Mouse (Mus musculus) midbrain, embryonic 14.5 days (tissue): ENCODE data around the gene Zfp945. TPM values are rescaled to one million over a fixed set of nuclear protein-coding genes. Genes with fewer than 3 reads are reported as not detected.
"Not testable (repeated sequence)": the region's sequence is repeated elsewhere in the genome, so short reads cannot be mapped to it uniquely, and the experiment has no call there.

Experiments
- ATAC-seq: fragments of 200-750 bp; cut with Nextera tagmentation; 2 replicates; pipeline ENCODE4 v1.8.0; 2017; ENCODE audit warnings: moderate number of reproducible peaks, moderate library complexity; ENCODE audit not compliant: low FRiP score, low TSS enrichment
- DNase-seq: peaks from one replicate; pipeline ENCODE4 v3.0.0-alpha.2; 2015
- H3K27ac ChIP-seq: fragments of 300-500 bp; sonication (generic); replicated peaks from 2 replicates; pipeline ENCODE4 v1.5.1; 2014; ENCODE audit warnings: mild to moderate bottlenecking, low read depth, low read length, moderate library complexity
- H3K27me3 ChIP-seq: fragments of 300-500 bp; sonication (generic); 2 replicates; pipeline ENCODE4 v1.6.1; 2014; ENCODE audit warnings: low read length, control low read depth, mixed read lengths; ENCODE audit not compliant: control insufficient read depth, insufficient read depth
- H3K36me3 ChIP-seq: fragments of 300-500 bp; sonication (generic); 2 replicates; pipeline ENCODE4 v1.6.1; 2014; ENCODE audit warnings: low read length, control low read depth; ENCODE audit not compliant: control insufficient read depth, insufficient read depth
- H3K4me1 ChIP-seq: fragments of 300-500 bp; sonication (generic); 2 replicates; pipeline ENCODE4 v1.6.1; 2014; ENCODE audit warnings: mild to moderate bottlenecking, antibody characterized with exemption, low read length, control low read depth; ENCODE audit not compliant: control insufficient read depth, insufficient read depth
- H3K4me2 ChIP-seq: fragments of 300-500 bp; sonication (generic); 2 replicates; pipeline ENCODE4 v1.6.1; 2014; ENCODE audit warnings: mild to moderate bottlenecking, low read length, moderate library complexity
- H3K4me3 ChIP-seq: fragments of 300-500 bp; sonication (generic); replicated peaks from 2 replicates; pipeline ENCODE4 v1.5.1; 2014; ENCODE audit warnings: low read depth, low read length
- H3K9ac ChIP-seq: fragments of 300-500 bp; sonication (generic); replicated peaks from 2 replicates; pipeline ENCODE4 v1.6.1; 2014; ENCODE audit warnings: mild to moderate bottlenecking, low read length, moderate library complexity
- H3K9me3 ChIP-seq: fragments of 300-500 bp; sonication (generic); 2 replicates; pipeline ENCODE4 v1.6.1; 2016; ENCODE audit warnings: low read length, control low read depth, mixed read lengths; ENCODE audit not compliant: control insufficient read depth
- WGBS: fragments of 180-500 bp; shearing (Covaris S2); extraction: QIAGEN DNeasy Blood & Tissue Kit; methylation state at CpG from one replicate; pipeline ENCODE4 v1.1.7; 2014; 5-methylcytosine and 5-hydroxymethylcytosine counted together
- polyA plus RNA-seq: library from polyadenylated mRNA; unstranded; fragments of >200 nt; fragmentation: Nextera tagmentation; extraction: Ambion mirVana; gene quantifications from 2 replicates; pipeline ENCODE4 v1.2.1, GENCODE M21; 2014

The Zfp945 gene
- 23.5 and 28.1 TPM in 2 replicates for polyA plus RNA-seq

DNA sequence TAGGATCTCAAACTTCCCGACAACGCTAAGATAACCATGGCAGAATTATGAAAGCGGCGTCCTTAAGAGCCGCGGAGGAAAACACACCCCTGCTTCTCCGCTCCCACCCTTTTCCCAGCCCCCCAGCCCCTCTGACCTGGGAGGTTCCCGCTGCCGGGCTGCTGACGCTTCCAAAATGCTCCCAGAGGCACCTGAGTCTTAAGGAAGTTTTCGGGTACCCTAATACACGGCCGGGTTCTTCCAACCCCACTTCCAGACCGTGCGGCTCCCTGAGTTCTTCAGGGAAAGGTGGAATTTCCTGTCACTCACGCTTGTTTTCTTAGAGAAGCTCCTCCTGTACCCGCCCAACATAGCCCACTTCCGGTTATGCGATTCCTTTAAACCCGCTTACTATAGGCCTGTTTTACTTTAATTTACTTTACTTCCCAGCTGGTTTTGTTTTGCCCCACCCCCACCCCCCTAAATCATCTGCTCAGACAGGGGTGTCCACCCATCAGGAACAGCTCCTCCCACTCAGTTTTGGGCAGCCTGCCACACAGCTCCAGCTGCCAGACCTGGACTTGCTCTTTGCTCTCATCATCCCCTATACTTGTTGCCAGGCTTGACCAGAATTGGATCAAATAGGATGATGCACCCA is at the start of gene Zfp945:
Gene Zfp945 (minus strand): TSS at position 290 of the 637 bp plus-strand sequence.
- Histone ChIP-seq H3K4me3 (peak within 1 kb of the TSS; percentile 81), H3K27me3 (no peaks in the 10 kb centered on the region), H3K27ac (peak within 1 kb of the TSS; percentile 75), H3K4me2 (peak within 1 kb of the TSS; percentile 52), H3K9ac (peak within 1 kb of the TSS; percentile 79), H3K9me3 (no peaks in the 10 kb centered on the region), H3K36me3 (peaks cover 14% of the 10 kb centered on the region), H3K4me1 (peaks cover 13% of the 10 kb centered on the region)
- DNase-seq (peak; percentile 89), ATAC-seq (peak; percentile 93)
- under 1% methylated on average over 20 of the region's 20 CpGs for WGBS

DNA sequence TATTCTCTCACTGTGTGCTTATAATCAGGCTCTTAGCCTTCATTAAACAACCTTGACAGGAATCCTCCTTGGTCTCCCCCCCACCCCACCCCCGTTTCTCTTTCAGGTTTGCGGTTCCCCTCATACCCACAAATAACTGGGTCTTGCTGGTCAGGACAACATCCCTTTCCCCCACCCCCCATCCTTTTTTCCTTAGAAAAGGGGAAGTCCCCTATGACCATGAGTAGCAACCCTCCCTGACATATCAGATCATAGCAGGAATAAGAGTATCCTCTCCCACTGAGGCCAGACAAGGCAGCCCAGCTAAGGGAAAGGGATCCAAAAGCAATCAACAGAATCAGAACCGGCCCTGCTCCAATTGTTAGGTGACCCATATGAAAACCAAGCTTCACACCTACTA is 21.4 kb upstream of the Zfp945 start:
- DNase-seq (no peak), ATAC-seq (no peak)
- Histone ChIP-seq H3K9me3 (peaks cover 13% of the 10 kb centered on the region), H3K27ac (no peak overlapping the region), H3K9ac (no peak overlapping the region), H3K36me3 (no peaks in the 10 kb centered on the region), H3K4me1 (no peaks in the 10 kb centered on the region), H3K4me2 (no peak overlapping the region), H3K4me3 (no peak overlapping the region), H3K27me3 (no peaks in the 10 kb centered on the region)
- 86% methylated on average over 3 of the region's 3 CpGs for WGBS

DNA sequence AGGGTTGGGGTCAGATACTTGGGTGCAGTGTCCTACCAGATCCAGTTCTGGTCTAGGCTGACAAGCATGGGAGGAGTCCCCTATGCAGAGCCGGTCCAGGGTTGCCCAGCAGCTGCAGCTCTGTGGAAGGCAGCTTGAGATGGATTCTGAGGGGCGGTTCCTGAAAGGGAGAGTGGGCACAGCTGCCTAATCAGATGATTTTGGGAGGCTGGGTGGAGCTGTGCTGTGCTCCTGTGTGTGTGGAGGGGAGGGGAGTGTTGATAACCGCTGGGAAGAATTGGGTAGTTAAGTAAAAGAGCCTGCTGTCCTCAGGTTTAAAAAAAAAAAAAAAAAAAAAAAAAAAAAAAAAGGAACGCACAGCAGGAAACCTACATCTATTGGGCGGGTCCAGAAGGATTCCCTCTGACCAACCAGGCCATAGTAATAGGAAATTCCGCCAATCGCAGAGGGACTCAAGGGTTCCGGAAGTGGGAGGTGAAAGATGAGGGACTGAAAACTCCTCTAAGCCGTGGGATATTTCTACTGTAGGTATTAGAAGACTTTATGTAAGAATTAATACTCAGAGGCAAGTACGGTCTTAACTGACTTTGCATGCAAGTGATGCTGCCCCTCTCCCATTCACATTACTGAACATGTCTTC is 17.2 kb upstream of the Zfp945 start:
- WGBS: 66% methylated on average over 10 of the region's 10 CpGs
- no peak overlapping the region for H3K9ac ChIP-seq
- no peak overlapping the region for H3K4me2 ChIP-seq
- no peaks in the 10 kb centered on the region for H3K4me1 ChIP-seq
- no peak overlapping the region for H3K27ac ChIP-seq
- H3K9me3 ChIP-seq: no peaks in the 10 kb centered on the region
- DNase-seq (no peak), ATAC-seq (no peak)
- H3K36me3 ChIP-seq: no peaks in the 10 kb centered on the region
- no peak overlapping the region for H3K4me3 ChIP-seq
- no peaks in the 10 kb centered on the region for H3K27me3 ChIP-seq

DNA sequence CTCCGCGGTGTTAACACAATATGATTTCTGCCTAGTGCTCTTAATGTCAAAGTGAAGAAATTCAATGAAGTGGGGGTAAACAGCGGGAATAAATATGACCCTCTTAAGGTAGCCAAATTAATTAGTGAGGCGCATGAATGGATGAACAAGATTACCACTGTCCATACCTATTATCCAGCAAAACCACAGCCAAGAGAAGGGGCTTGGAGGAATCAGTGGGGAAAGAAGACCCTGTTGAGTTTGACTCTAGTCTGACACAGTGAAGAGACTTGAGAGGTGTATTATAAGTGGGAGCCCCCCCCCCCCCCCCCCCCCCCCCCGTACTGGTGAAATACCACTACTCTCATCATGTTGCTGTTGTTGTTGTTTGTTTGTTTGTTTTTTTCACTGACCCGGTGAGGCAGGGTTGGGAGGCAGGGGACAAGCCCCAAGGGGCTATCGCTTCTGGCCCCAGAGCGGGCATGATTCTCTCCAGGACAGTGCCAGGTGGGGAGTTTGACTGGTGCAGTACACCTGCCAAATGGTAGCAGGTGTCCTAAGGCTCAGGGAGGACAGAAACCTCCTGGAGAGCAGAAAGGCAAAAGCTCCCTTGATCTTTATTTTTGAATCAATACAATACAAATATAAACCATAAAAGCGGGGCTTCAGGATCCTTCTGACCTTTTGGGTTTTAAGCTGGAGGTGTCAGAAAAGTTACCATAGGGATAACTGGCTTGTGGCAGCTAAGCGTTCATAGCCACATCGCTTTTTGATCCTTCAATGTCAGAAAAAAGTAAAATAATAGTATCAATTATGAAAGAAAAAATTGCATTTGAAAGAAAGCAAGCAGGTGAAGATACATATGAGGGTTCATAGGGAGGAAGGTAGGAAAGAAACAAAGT is 10.7 kb upstream of the Zfp945 start:
- Histone ChIP-seq H3K9me3 (peaks cover 4% of the 10 kb centered on the region; the same call in 1 of the 2 replicates), H3K9ac (no peak overlapping the region), H3K36me3 (no peaks in the 10 kb centered on the region), H3K4me3 (no peak overlapping the region), H3K4me2 (no peak overlapping the region), H3K27me3 (no peaks in the 10 kb centered on the region), H3K27ac (no peak overlapping the region), H3K4me1 (no peaks in the 10 kb centered on the region)
- ATAC-seq: no peak; the same call in 1 of the 2 replicates
- DNase-seq: no peak
- 92% methylated on average over 11 of the region's 11 CpGs for WGBS

DNA sequence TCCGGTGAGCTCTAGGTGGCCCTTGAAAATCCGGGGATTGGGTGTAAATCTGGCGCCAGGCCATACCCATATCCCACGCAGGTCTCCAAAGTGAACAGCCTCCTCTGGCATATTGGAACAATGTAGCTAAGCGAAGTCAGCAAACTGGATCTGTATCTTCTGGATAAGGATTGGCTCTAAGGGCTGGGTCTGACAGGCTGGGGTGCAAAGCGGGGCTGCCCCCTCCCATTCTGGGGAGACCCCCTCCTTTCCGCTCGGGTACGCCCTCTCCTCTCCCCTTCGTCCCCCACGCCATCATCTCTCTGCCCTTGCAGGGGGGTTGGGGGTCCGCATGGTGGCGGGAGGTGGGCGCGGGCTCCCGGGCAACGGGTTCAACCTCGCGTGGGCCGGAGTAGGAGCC is 9.4 kb upstream of the Zfp945 start:
- ATAC-seq (no peak; the same call in 1 of the 2 replicates), DNase-seq (peak; percentile 26)
- no peaks in the 10 kb centered on the region for H3K4me1 ChIP-seq
- H3K4me2 ChIP-seq: no peak overlapping the region
- no peaks in the 10 kb centered on the region for H3K36me3 ChIP-seq
- no peaks in the 10 kb centered on the region for H3K27me3 ChIP-seq
- no peak overlapping the region for H3K9ac ChIP-seq
- no peak overlapping the region for H3K27ac ChIP-seq
- H3K4me3 ChIP-seq: no peak overlapping the region
- H3K9me3 ChIP-seq: peaks cover 4% of the 10 kb centered on the region; the same call in 1 of the 2 replicates
- WGBS: 94% methylated on average over 20 of the region's 20 CpGs

DNA sequence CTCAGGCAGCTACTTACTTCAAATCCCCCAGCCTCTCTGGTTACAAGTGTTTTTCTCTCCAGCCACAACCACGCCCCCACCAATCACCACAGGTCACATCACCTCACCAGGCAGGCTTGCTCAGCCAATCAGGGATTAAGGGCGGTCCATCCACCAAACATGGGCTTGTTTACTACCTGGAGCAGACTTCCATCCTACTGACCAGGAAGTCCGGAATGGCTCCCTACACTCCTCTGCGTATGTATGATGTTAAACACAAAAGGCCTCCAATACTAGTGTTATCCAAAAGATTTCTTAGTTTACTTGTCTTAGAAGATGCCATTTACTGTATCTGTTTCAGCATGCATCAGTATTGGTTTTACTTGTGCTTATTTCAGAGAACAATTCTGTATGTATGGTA is 8.6 kb upstream of the Zfp945 start:
- not testable (repeated sequence) for DNase-seq, H3K36me3 ChIP-seq, H3K9me3 ChIP-seq, ATAC-seq, H3K27ac ChIP-seq, H3K4me2 ChIP-seq, H3K27me3 ChIP-seq, H3K4me1 ChIP-seq, H3K9ac ChIP-seq, H3K4me3 ChIP-seq
- 90% methylated on average over 4 of the region's 4 CpGs for WGBS

DNA sequence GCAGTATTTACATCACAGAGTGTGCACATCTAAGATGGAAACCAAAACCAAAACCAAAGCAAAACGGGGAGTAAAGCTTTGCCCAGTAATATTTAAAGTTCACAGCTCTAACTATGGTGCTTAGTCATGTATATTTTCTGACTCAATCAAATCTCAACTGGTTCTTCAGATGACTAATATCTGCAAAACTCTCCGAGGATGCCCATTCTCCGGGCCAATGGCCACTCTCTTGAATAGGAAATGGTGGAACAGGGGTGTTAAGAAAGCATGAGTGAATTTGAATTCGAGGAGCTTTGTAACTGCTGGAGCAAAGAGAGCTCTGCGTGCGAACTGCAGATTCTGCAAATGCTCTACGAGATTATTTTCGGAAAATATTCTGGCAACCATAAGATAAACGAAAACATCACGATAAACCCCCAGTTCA is 501 bp downstream of the Zfp945 start:
- peaks cover 18% of the 10 kb centered on the region for H3K36me3 ChIP-seq
- peak overlapping the region; percentile 81 for H3K4me3 ChIP-seq
- WGBS: 2% methylated on average over 10 of the region's 10 CpGs
- peak; percentile 35; the same call in 1 of the 2 replicates for ATAC-seq
- peak overlapping the region; percentile 75 for H3K27ac ChIP-seq
- H3K9ac ChIP-seq: peak overlapping the region; percentile 79
- H3K4me2 ChIP-seq: peak overlapping the region; percentile 52
- H3K27me3 ChIP-seq: no peaks in the 10 kb centered on the region
- DNase-seq: no peak
- H3K4me1 ChIP-seq: peaks cover 13% of the 10 kb centered on the region
- H3K9me3 ChIP-seq: no peaks in the 10 kb centered on the region

DNA sequence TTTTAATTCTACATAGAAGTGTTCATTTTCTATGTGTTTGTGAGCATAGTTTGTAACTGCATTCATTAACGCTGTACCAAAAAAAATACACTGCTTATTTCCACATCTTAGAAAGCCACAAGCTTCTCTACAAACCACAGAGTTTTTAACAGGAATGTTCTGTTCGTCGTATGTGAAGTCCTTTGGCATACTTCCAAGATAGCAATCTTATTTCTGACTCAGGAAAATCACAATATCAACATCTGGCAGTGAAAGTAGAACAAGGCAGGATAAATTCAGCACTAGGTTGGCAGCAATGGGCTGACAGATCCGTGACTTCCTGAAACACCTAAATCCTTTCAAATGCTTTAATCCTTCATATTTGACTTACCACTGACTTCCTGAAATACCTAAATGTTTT is 45.8 kb downstream of the Zfp945 start:
- ATAC-seq (no peak), DNase-seq (no peak)
- Histone ChIP-seq H3K4me2 (no peak overlapping the region), H3K4me1 (peaks cover 1% of the 10 kb centered on the region), H3K9me3 (no peaks in the 10 kb centered on the region), H3K27ac (no peak overlapping the region), H3K4me3 (no peak overlapping the region), H3K9ac (no peak overlapping the region), H3K36me3 (no peaks in the 10 kb centered on the region), H3K27me3 (no peaks in the 10 kb centered on the region)
- WGBS: 80% methylated on average over 4 of the region's 4 CpGs
